Mouse (Mus musculus) gonadal fat pad, adult 2 months (tissue): ENCODE measurements around the gene 2310009B15Rik. TPM values are rescaled to one million over a fixed set of nuclear protein-coding genes. Genes with fewer than 3 reads are reported as not detected.
"Not testable (repeated sequence)": the region's sequence is repeated elsewhere in the genome, so short reads cannot be mapped to it uniquely, and the experiment has no call there.

Experiments used
- DNase-seq: peaks from one replicate; pipeline ENCODE4 v3.0.0-alpha.2; 2012; ENCODE audit warnings: low read depth
- polyA plus RNA-seq: library from polyadenylated mRNA; depleted of rRNA; stranded (reverse); fragments of >200 nt; gene quantifications from 2 replicates; pipeline ENCODE4 v1.2.3, GENCODE M21; 2012; rRNA removed

2310009B15Rik gene
- polyA plus RNA-seq, result 30.1 and 31.3 TPM in 2 replicates

GRCm38 (mm10) chr1:138856101-138856950, at the start of gene 2310009B15Rik:
2310009B15Rik (minus strand) TSS chr1:138856852.
- DNase-seq, result not testable (repeated sequence)

DNA sequence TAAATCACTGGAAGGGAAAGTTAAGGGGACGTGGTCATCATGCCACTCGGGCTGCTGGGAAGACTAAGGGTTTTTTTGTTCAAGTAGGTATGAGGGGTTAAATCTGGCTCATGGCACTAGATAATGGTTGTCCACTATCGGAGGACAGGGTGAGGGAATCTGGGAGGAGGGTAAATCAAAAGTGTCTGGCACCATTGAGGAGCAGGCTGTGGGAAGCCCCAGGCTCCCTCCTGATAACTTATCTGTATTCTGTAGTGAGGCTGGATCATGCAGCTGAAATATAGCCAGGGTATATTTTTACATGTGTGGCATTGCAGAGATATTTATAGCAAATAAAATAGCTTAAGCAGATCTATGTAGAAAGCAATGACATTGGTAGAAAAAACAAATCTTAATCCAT, 49.6 kb upstream of the 2310009B15Rik start:
- no peak for DNase-seq

DNA sequence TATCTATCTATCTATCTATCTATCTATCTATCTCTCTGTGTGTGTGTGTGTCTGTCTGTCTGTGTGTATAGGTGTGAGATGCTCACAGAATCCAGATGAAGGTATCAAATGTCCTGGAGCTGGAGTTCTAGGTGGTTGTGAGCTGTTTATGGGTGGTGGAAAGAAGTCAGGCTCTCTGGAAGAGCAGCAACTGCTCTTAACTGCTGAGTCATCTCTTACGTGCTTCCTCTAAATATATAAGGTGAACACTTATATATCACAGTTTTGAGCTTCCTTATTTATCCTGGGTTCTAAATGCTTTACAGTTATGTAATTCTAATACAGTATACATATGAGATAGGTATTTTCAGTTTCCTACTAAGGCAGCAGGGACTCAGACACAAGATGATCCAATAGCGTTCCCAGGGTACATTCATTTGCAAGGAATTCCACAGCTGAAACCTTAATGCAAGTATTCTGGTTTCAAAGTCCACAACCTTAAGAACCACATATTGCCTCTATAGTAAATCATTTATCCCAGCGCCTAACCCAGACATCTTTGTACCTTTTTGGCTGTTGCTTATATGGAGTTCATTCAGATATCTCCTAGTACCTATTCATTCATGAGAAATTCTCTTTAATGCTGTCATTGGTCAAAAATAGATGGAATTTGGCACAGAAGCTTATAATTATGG, 48.6 kb upstream of the 2310009B15Rik start:
- DNase-seq, result no peak

DNA sequence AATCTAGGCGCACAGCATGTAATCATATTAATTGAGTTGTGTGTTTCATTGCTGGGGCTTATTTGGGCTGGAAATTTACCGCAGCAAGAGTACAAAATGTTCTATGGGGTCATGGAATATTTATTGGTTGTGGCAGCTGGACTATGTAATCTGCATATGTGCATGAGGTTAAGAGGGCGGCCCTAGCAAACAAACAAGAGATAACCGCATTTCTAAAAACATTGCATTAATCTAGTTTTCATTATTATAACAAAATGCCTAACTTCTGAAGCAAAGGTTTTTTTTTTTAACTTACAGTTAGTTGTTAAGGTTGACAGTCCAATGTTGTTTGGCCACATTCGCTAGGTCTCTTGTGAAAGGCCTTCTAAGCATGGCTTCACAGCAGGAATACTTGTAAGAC, 47.2 kb upstream of the 2310009B15Rik start:
- no peak for DNase-seq

DNA sequence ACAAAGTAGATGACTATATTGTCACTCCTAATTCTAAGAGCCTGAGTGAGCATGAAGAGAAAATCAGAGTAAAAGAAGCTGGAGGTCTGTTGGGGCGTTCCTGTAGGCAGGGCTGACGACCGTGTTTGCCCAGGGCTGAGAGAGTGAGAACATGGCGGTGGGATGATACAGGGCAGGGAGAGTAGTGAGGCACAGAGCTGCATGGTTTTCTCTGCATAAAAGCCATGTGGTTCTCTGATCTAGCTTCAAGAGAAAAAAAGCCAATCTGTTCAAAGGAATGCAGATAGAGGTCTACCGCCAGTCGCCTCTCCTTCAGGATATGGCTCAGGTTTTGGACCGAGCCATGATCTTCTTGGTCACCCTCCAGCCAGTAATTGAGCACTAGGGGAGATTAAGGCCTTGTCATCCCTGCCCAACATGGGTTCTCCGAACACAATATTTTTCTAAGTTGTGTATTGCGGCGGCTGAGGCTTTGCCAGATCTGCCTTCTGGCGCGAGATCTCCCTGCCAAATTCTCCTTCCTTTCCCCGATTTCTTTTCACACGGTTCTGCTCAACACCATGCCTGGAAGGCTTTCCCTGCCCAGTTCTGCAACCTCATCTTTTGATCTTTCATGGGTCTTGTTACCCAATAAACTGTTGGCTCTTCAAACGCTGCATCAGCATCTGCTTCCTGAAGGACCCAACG, 44.9 kb upstream of the 2310009B15Rik start:
- DNase-seq, result peak; percentile 56

- DNase-seq, result no peak
These were observed 39.4 kb upstream of the 2310009B15Rik start for GRCm38 (mm10) chr1:138896088-138896487.

DNA sequence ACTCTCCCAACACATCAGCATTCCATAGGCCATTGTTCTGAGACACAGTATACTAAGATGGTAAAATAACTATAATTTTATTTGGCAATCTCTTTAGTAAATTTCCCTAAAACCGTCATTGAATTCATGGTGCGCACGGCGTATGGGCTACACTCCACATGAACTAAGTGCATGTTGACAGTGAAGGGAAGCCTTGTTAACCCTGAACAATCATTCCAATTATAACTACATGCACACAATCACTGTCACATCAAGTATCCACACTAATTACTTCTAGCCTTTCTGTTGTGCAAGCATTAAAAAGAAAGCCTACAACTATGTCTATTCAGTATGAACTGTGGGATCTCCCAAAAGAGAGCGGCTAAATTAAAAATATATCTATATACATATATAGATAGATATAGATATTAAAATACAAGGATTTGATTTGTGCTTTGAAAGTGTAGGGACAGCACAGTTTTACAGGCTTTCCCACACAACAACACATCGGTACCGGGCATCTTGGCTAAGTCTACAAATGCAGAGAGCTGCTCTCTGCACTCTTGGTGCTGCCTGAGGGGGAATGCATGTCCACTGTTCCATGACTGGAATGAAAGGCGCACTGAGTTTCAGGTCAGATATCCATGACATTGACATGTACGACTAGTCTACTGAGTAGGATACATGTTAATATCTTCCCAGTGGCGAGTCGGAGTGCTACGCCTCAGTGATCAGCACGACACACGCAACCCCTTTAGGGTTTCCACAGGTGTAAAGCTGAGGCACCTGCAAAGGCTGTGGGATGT, 21.0 kb upstream of the 2310009B15Rik start:
- no peak for DNase-seq

GRCm38 (mm10) chr1:138876371-138877045, 19.9 kb upstream of the 2310009B15Rik start:
- no peak for DNase-seq

- DNase-seq, result no peak
These were observed 5.8 kb downstream of the 2310009B15Rik start for GRCm38 (mm10) chr1:138850823-138851222.

DNA sequence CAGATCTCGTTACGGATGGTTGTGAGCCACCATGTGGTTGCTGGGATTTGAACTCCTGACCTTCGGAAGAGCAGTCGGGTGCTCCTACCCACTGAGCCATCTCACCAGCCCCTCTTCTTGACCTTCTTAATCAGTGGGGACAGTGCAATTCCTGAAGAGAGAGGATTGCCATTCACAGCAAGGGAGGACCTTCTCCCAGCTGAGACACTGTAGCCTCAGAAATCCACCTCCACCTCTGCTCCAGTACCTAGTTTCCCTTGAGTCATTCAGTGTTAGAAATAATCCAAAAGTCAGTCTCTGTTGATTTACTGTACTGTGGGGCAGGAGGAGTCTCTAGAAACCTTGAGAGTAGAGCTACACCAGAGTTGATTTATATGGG, 6.5 kb downstream of the 2310009B15Rik start:
- DNase-seq, result no peak

DNA sequence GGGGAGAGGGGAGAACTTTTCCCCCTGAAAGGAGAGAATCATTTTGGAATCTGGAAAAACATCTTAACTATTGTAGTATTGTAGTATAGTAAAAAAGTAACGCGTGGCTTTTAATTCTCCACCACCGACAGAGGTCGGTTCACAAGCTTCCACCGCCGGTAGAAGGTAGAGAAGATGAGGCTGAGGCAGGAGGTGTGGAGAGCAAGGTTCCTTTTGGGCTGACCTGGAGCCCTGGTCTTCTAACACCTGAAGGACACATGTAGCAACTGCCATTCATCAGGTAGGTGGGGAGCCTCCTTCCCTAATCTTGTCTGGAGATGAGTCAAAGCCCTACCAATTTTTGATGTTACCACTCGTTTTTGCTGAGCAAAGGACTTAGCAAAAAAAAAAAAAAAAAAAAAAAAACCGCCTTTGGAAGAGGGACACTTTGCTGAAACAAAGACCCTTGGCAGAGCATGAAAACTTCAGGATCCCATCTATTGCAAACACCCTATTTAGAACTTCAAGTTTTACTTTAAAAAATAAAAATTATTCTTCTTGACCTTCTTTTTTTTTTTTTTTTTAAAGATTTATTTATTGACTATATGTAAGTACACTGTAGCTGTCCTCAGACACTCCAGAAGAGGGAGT, 7.0 kb downstream of the 2310009B15Rik start:
- DNase-seq, result no peak

DNA sequence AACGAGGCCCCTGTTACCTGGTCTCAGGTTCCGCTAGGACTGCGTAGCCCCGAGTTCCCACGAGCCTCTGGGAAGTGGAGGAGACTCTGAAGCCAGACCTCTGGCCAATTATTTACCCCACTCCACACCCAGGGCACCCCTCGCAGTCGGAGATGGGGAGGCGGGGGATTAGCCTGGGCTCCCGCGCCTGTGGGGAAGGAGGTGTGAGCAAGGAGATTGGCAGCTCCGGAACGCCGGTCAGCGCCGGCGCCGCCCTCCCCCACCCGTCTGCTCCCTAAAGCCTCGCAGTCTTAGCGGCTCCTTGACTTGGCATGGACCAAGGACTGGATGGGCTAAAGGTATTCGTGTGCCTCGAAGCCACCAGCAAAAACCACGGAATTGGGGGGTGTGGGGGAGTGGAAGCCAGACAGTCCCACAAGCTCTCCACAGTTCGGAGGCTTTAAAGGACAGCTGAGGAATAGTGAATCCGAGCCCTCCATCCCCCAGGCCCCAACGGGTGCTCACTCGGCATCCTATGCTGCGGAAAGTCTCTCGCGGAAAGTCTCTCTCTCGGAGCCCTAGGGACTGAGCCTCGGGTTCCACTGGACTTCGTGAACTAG, 8.0 kb downstream of the 2310009B15Rik start, which contains the start of gene Lhx9:
TSS of gene Lhx9 (minus strand) at position 67 of the 599 bp plus-strand sequence.
- no peak for DNase-seq

GRCm38 (mm10) chr1:138848026-138848425, 8.6 kb downstream of the 2310009B15Rik start:
- no peak for DNase-seq

DNA sequence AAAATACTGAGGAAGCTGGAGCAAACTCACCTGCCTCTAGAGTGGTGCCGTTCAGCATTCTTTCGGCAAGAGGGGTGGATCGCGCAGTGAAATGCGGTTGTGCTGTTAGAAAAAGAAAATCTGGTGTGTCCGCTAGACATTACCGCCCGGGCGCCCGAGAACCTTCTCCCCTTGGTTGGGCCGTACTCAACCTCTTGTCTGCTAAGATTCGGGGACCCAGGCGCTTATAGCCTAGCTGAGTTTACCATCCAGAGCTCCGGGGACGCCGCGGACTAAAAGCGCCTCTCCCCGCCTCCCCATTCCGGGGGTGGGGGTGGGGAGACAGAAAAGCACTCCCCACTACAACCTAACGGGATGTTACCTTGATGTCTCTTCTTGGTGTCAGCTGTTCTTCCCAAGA, 9.5 kb downstream of the 2310009B15Rik start:
- no peak for DNase-seq

GRCm38 (mm10) chr1:138846581-138846980, 10.1 kb downstream of the 2310009B15Rik start:
- DNase-seq, result no peak

DNA sequence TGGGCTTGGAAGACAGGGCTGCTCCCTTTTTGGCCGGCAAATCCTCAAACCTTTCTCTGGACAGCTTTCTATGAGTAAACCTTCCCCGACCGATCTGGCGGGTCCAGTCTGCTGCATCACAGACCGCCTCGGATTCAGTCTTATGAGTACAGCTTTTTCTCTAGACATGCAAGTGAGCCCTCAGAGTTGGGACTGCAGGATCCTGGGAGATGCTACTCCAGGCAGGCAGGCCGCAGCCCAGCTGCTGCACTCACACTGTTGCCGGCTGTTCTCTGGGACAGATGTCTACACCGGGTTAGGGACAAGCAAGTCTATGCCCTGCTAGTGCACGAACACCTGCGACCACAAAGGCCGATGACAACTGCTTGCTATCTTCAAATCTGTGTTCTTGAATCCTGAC, 10.5 kb downstream of the 2310009B15Rik start:
- DNase-seq, result no peak

DNA sequence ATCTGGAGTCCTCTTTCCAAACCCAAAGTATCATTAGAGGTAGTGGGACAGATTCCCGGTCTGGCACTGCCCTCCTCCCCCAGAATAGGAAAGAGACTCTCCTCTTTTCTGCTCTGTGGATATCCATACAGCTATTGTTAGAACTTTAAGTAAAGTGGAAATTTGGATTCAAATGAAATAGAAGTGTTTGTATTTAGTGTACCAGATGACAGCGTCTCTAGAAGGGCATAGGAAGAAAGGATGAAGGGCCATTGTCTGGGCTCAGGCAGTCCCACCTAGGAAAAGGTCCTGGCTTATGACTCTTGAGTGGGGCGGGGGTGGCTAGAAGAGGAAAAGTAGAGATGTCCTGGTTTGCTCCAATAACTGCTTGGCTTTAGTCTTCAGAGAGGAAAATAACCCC, 11.2 kb downstream of the 2310009B15Rik start:
- no peak for DNase-seq

GRCm38 (mm10) chr1:138844166-138844565, 12.5 kb downstream of the 2310009B15Rik start:
- DNase-seq, result no peak

GRCm38 (mm10) chr1:138843361-138844091, 13.1 kb downstream of the 2310009B15Rik start:
- DNase-seq, result no peak
